Mouse (Mus musculus): ENCODE results near the gene Wfdc1. TPM values are rescaled to one million over a fixed set of nuclear protein-coding genes. Genes with fewer than 3 reads are reported as not detected.

Gene Wfdc1
- polyA plus RNA-seq, 1 experiment from 2014 or later: 1.7 TPM

GRCm38 (mm10) chr8:119627613-119628359 lies 38.4 kb upstream of the Wfdc1 start:
- no peak for ATAC-seq
- H3K27me3 ChIP-seq: peaks cover 3% of the 10 kb centered on the region
- 50% methylated on average over 10 of the region's 10 CpGs for WGBS
- H3K4me2 ChIP-seq: no peak overlapping the region
- no peaks in the 10 kb centered on the region for H3K4me1 ChIP-seq
- H3K27ac ChIP-seq: no peak overlapping the region
- no peaks in the 10 kb centered on the region for H3K36me3 ChIP-seq (ENCODE audit: poor library complexity, severe bottlenecking)
- H3K9me3 ChIP-seq (replicated peaks): no peaks in the 10 kb centered on the region
- no peak overlapping the region for H3K4me3 ChIP-seq
- no peak overlapping the region for H3K9ac ChIP-seq

- H3K9ac ChIP-seq: no peak overlapping the region
- no peak overlapping the region for H3K4me3 ChIP-seq
- no peaks in the 10 kb centered on the region for H3K36me3 ChIP-seq (ENCODE audit: poor library complexity, severe bottlenecking)
- no peak overlapping the region for H3K27ac ChIP-seq
- no peaks in the 10 kb centered on the region; the same call in 1 of the 2 replicates for H3K4me1 ChIP-seq
- no peak overlapping the region for H3K4me2 ChIP-seq
- H3K9me3 ChIP-seq (replicated peaks): no peaks in the 10 kb centered on the region
- H3K27me3 ChIP-seq: peaks cover 33% of the 10 kb centered on the region
- ATAC-seq: no peak
- 54% methylated on average over 3 of the region's 3 CpGs for WGBS
Observed at GRCm38 (mm10) chr8:119630841-119631240, 35.3 kb upstream of the Wfdc1 start.

- H3K27ac ChIP-seq: no peak overlapping the region
- no peak for ATAC-seq
- WGBS: 85% methylated on average over 9 of the region's 9 CpGs
- no peaks in the 10 kb centered on the region for H3K9me3 ChIP-seq (replicated peaks)
- peaks cover 36% of the 10 kb centered on the region for H3K27me3 ChIP-seq
- no peak overlapping the region for H3K4me3 ChIP-seq
- no peaks in the 10 kb centered on the region for H3K36me3 ChIP-seq (ENCODE audit: poor library complexity, severe bottlenecking)
- H3K4me1 ChIP-seq: no peaks in the 10 kb centered on the region; the same call in 1 of the 2 replicates
- no peak overlapping the region for H3K9ac ChIP-seq
- H3K4me2 ChIP-seq: no peak overlapping the region
Observed at GRCm38 (mm10) chr8:119632246-119632645, 33.9 kb upstream of the Wfdc1 start.

GRCm38 (mm10) chr8:119632909-119633308 lies 33.3 kb upstream of the Wfdc1 start:
- no peak overlapping the region for H3K9ac ChIP-seq
- no peak overlapping the region for H3K4me3 ChIP-seq
- no peak overlapping the region for H3K27ac ChIP-seq
- H3K4me2 ChIP-seq: no peak overlapping the region; the same call in 1 of the 2 replicates
- WGBS: 47% methylated on average over 29 of the region's 29 CpGs
- H3K27me3 ChIP-seq: peaks cover 36% of the 10 kb centered on the region
- no peak for ATAC-seq
- H3K36me3 ChIP-seq (ENCODE audit: poor library complexity, severe bottlenecking): no peaks in the 10 kb centered on the region
- no peaks in the 10 kb centered on the region for H3K9me3 ChIP-seq (replicated peaks)
- H3K4me1 ChIP-seq: no peaks in the 10 kb centered on the region; the same call in 1 of the 2 replicates

- 20% methylated on average over 14 of the region's 14 CpGs for WGBS
- Histone ChIP-seq H3K36me3 (ENCODE audit: poor library complexity, severe bottlenecking) (no peaks in the 10 kb centered on the region), H3K4me1 (no peaks in the 10 kb centered on the region; the same call in 1 of the 2 replicates), H3K4me3 (no peak overlapping the region), H3K9ac (0 out of 2 replicates have a peak overlapping the region, but pooled peaks have one; percentile 12), H3K27ac (no peak overlapping the region), H3K9me3 (replicated peaks) (no peaks in the 10 kb centered on the region), H3K27me3 (peaks cover 36% of the 10 kb centered on the region), H3K4me2 (no peak overlapping the region)
- no peak for ATAC-seq
Observed at GRCm38 (mm10) chr8:119634616-119635336, 31.4 kb upstream of the Wfdc1 start.

GRCm38 (mm10) chr8:119635378-119635777 lies 30.8 kb upstream of the Wfdc1 start, which contains the start of gene Kcng4:
TSS of gene Kcng4 (minus strand) at chr8:119635680.
- Histone ChIP-seq H3K27ac (no peak within 1 kb of the TSS), H3K4me1 (no peaks in the 10 kb centered on the region; the same call in 1 of the 2 replicates), H3K36me3 (ENCODE audit: poor library complexity, severe bottlenecking) (no peaks in the 10 kb centered on the region), H3K4me2 (no peak within 1 kb of the TSS), H3K9me3 (replicated peaks) (no peaks in the 10 kb centered on the region), H3K9ac (0 out of 2 replicates have a peak within 1 kb of the TSS, but pooled peaks have one; percentile 12), H3K27me3 (peaks cover 36% of the 10 kb centered on the region), H3K4me3 (no peak within 1 kb of the TSS)
- 37% methylated on average over 6 of the region's 6 CpGs for WGBS
- no peak for ATAC-seq

GRCm38 (mm10) chr8:119635958-119636357 lies 30.2 kb upstream of the Wfdc1 start:
- Histone ChIP-seq H3K4me1 (no peaks in the 10 kb centered on the region; the same call in 1 of the 2 replicates), H3K36me3 (ENCODE audit: poor library complexity, severe bottlenecking) (no peaks in the 10 kb centered on the region), H3K9ac (no peak overlapping the region), H3K9me3 (replicated peaks) (no peaks in the 10 kb centered on the region), H3K4me3 (no peak overlapping the region), H3K4me2 (no peak overlapping the region), H3K27ac (no peak overlapping the region), H3K27me3 (peaks cover 36% of the 10 kb centered on the region)
- WGBS: 59% methylated on average over 2 of the region's 2 CpGs
- no peak for ATAC-seq

- Histone ChIP-seq H3K9me3 (replicated peaks) (no peaks in the 10 kb centered on the region), H3K27me3 (peaks cover 36% of the 10 kb centered on the region), H3K27ac (no peak overlapping the region), H3K9ac (no peak overlapping the region), H3K36me3 (ENCODE audit: poor library complexity, severe bottlenecking) (no peaks in the 10 kb centered on the region), H3K4me3 (no peak overlapping the region), H3K4me1 (no peaks in the 10 kb centered on the region; the same call in 1 of the 2 replicates), H3K4me2 (no peak overlapping the region)
- no peak for ATAC-seq
- 63% methylated on average over 7 of the region's 7 CpGs for WGBS
Observed at GRCm38 (mm10) chr8:119636766-119637165, 29.4 kb upstream of the Wfdc1 start.

- no peak for ATAC-seq
- Histone ChIP-seq H3K27ac (no peak overlapping the region), H3K27me3 (peaks cover 36% of the 10 kb centered on the region), H3K9me3 (replicated peaks) (no peaks in the 10 kb centered on the region), H3K36me3 (ENCODE audit: poor library complexity, severe bottlenecking) (no peaks in the 10 kb centered on the region), H3K9ac (no peak overlapping the region), H3K4me2 (no peak overlapping the region), H3K4me3 (no peak overlapping the region), H3K4me1 (no peaks in the 10 kb centered on the region; the same call in 1 of the 2 replicates)
- WGBS: 87% methylated on average over 4 of the region's 4 CpGs
Observed at GRCm38 (mm10) chr8:119637381-119637780, 28.8 kb upstream of the Wfdc1 start.

- WGBS: 57% methylated on average over 6 of the region's 6 CpGs
- H3K27ac ChIP-seq: no peak overlapping the region
Observed at GRCm38 (mm10) chr8:119638261-119638660, 27.9 kb upstream of the Wfdc1 start.

GRCm38 (mm10) chr8:119639798-119640197 lies 26.4 kb upstream of the Wfdc1 start:
- Histone ChIP-seq H3K4me1 (no peaks in the 10 kb centered on the region; the same call in 1 of the 2 replicates), H3K27ac (no peak overlapping the region), H3K27me3 (peaks cover 13% of the 10 kb centered on the region), H3K4me2 (no peak overlapping the region), H3K9me3 (replicated peaks) (no peaks in the 10 kb centered on the region), H3K9ac (no peak overlapping the region), H3K36me3 (ENCODE audit: poor library complexity, severe bottlenecking) (no peaks in the 10 kb centered on the region), H3K4me3 (no peak overlapping the region)
- ATAC-seq: no peak
- WGBS: 73% methylated on average over 7 of the region's 7 CpGs

More at GRCm38 (mm10) chr8:119638261-119638660, 27.9 kb upstream of the Wfdc1 start:
- Histone ChIP-seq H3K4me2 (no peak overlapping the region), H3K4me3 (no peak overlapping the region), H3K9me3 (replicated peaks) (no peaks in the 10 kb centered on the region), H3K4me1 (no peaks in the 10 kb centered on the region; the same call in 1 of the 2 replicates), H3K9ac (no peak overlapping the region), H3K36me3 (ENCODE audit: poor library complexity, severe bottlenecking) (no peaks in the 10 kb centered on the region), H3K27me3 (peaks cover 28% of the 10 kb centered on the region)
- no peak for ATAC-seq

- H3K4me2 ChIP-seq: no peak overlapping the region
- H3K4me3 ChIP-seq: no peak overlapping the region
- H3K9me3 ChIP-seq (replicated peaks): no peaks in the 10 kb centered on the region
- no peaks in the 10 kb centered on the region for H3K36me3 ChIP-seq (ENCODE audit: poor library complexity, severe bottlenecking)
- H3K27me3 ChIP-seq: 0 out of 2 replicates have a peak, but pooled peaks cover 1% of the 10 kb centered on the region
- no peaks in the 10 kb centered on the region for H3K4me1 ChIP-seq
- H3K9ac ChIP-seq: no peak overlapping the region
- no peak overlapping the region for H3K27ac ChIP-seq
- 90% methylated on average over 5 of the region's 5 CpGs for WGBS
- no peak for ATAC-seq
Observed at GRCm38 (mm10) chr8:119641058-119641457, 25.1 kb upstream of the Wfdc1 start.
